Mouse (Mus musculus) right cerebral cortex, adult 18-20 months (tissue): Measurements from ENCODE around the gene Rapgef2.

ENCODE experiments used
- DNase-seq: peaks from one replicate; pipeline ENCODE4 v3.0.0; 2022; ENCODE audit warnings: mixed read lengths

The Rapgef2 gene

DNA sequence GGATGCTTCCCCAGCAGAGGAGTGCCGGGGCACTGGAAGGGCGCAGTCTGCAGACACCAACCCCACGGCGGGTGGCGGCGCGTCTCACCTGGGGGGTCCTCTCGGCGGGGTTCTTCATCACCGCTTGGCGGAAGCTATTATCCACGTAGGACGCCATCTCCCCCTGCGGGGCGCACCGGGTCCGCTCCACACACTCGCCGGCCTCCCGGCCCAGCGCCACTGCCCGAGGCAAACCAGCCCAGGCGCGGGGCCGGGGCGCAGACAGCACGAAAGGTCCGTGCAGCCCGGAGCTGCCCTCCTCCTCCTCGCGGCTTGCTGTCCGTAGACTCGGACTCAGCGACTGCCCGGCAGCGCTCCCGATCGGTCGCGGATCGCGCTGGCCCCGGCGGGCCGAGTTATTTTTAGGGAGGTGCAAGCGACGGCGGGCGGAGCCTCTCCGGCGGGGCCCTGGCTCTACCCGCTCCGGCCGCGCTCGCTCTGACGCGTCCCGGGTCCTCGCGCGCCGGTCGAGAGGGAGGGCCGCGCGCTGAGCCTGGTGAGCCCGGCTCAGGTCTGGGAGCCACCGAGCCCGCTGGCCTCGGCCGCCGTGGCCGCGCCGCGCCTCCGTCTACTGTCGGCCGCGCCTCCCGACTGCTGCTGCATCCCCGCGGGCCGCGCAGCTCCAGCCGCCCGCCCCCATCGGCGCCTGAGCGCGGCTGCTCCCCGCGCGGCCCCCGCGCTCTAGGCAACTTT, at the start of gene Rapgef2:
Rapgef2 (minus strand) TSS at position 142 of the 732 bp plus-strand sequence.
- peak; percentile 63 for DNase-seq

GRCm38 (mm10) chr3:79333643-79334200, 47.4 kb upstream of the Rapgef2 start:
- no peak for DNase-seq

- DNase-seq = no peak
Measured at GRCm38 (mm10) chr3:79333051-79333450, 46.7 kb upstream of the Rapgef2 start.

DNA sequence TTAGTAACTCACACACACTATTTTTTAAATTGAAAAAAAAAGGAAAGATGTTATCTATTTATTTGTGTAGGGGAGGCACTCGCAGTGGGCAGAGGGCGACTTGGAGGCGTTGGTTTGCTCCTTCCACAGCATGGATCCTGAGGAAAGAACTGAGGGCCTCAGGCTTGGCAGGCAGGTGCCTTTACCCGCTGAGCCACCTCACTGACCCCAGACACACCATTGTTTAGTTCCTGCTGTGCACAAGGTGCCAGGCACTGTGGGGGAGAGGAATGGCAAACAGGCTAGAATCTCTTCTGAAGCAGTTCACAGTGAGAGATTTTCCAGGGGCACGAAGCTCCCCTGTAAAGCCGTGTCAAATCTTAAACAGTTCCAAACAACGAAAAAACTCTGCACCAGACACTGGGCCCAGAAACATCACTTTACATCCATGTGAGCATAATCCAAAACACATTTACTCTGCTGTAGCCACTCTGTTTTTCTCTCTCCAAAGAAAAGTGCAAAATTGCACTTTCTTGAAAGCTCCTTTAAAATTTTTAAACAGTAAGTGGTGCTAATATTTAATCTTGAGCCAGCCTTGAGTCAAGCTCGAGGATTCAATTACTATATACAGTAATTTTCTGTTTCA, 43.5 kb upstream of the Rapgef2 start:
- no peak for DNase-seq

GRCm38 (mm10) chr3:79324697-79325526, 38.6 kb upstream of the Rapgef2 start:
- no peak for DNase-seq

DNA sequence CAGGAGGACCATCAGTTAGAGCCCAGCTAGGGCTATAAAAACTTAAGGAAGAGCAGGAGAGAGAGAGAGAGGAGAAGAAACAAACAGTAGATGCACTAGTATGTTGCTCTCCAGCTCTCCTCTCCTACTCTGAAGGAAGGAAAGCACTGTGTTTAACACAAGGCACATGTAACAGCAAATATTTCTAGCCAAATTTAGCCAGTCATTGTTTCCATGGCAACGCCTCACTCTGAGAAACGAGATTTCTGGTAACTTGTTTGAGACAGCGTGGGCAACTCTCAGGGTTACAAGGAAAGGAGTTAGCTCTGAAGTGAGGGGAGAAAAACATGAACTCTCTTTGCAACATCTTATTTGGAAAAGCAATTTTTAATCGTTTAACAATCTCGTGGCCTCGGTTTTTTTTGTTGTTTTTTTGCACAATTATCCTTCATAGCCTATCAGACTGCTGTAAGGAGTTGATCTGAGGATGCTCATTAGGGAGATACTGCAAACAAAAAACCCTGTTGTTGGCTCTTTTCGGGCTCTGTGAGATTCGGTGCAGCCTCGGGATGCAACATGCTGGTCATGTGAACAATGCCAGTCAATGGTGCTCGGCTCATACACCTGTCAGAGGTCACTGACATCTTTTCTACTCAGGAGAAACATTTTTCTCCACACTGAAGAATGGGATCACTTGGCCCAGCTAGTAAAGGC, 27.8 kb upstream of the Rapgef2 start:
- peak; percentile 89 for DNase-seq

DNA sequence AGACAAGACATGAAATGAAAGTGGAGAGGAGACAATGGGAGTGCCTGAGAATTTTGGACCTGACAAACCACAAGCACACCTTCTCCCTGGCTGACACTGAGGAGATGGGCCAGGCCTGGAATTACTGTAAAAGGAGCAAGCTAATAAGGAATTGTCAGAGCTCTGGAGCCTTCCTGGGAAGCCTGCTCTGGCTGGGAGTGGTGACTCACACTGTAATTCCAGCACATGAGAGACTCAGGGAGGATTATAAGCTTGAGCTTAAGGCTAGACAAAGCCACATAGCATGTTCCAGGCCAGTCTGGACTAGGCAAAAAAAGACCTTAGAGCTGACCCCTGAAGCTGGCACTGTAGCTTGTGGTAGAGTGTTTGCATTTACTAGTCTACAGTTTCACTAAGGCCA, 25.6 kb upstream of the Rapgef2 start:
- DNase-seq = no peak

- DNase-seq = no peak
Measured at GRCm38 (mm10) chr3:79310184-79310583, 23.9 kb upstream of the Rapgef2 start.

GRCm38 (mm10) chr3:79308605-79309004, 22.3 kb upstream of the Rapgef2 start:
- DNase-seq = no peak

DNA sequence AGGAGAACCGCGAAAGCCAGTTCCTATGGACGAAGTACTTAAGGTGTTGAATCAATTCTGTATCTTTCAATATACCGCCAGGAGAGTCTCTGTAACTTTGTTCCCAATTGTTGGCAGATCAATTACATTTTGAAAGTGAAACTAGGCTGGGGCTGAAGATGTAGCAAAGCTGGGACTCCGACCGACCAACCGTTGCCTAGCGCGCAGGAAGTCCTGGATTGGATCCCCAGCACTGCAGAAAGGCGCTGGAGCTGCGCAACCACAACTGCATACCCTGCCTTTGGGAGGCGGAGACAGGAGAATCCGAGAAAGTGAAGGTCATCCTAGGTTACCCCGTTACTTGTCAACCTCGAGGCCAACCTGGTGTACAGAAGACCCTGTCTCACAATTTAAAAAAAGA, 13.1 kb upstream of the Rapgef2 start:
- no peak for DNase-seq

DNA sequence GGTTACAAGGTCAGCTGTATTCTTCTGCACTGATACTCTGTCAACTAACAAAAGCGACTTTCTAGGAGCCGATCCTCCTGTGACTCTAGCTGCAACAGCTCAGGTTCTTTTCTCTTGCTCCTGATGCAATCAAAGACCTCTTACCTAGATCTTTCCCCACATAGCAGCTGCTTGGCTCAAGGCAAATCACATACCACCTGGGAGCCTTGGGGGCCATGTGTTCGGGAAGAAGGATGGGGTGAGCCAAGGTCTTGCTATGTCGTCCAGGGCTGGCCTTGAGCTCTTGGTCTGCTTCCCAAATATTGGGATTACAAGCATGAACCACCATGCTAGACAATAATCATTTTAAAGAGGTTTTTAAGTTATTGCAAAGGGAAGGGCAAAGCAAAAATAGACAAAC, 11.0 kb upstream of the Rapgef2 start:
- no peak for DNase-seq

DNA sequence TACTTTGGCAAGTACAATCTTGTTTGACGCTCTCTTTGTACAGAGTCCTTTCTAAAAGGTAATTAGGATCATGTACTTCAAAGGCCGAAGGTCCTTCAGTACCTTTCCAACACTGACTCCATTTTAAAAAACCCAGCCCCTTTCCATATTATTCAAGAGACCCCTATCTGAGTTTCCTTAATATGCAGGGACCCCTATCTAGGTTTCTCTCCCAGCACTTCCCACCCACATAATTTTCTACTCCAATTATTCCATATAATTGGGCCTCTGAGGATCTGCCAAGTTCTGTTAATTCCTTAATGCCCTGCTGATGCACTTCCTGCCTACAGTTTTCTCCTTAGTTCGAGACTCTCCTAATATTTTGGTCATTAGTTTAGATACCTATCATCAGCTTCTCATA, 10.3 kb upstream of the Rapgef2 start:
- DNase-seq = no peak

DNA sequence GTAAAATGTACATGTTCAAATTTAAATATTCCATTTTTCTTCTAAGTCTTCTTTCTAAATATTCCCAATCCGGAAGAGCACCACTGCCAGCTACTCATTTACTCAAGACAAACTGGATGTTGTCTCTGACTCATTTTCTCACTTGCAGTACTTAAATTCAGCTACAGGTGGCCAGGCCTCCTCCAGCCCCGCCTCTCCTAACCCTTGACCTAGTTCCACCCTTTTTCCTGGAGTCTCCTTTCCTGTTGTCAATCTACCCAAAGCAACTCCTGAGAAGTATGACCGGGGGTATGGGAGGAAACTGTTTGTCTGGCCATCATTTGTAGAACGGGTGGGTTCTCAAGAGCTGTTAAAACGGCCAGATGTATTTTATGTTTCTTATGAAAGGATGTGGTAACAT, 9.7 kb upstream of the Rapgef2 start:
- DNase-seq = no peak

GRCm38 (mm10) chr3:79294701-79295100, 8.4 kb upstream of the Rapgef2 start:
- DNase-seq = no peak

DNA sequence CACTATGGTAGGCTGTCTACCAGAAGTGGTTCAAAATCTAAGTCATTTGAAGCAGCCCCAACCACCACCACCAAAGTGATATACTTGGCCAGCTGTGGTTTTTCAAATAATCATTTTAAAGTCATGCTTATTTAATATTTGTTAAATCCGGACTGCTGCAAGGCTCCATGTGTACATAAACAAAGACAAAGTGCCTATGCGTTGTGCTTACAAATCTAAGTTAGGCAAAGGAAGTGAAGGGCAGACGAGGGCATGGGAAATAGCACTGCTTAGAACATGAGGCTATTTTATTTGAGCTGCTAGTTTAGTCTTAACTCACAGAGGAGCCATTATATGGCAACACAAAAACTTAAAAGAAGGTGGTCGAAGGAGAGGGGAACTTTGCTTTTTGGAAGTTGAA, 6.7 kb upstream of the Rapgef2 start:
- no peak for DNase-seq

DNA sequence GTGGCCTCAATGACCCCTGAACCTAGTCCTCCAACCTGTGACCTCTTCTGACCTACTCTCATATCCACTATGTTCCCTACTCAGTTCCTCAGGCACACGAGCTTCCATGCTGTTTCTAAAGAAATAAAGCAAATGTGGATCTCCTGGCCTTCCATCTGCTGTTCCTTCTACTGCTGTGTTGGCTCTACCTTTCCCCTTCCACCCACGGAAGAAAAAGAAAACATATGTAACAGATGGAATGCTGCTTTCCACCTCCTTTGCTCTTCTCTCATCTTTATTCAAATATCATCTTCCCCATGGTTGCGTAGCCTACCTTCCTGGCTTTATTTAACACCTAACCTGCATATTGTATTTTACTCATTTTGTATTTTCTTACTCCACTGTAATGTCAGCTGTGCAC, 2.7 kb upstream of the Rapgef2 start:
- DNase-seq = peak; percentile 61

DNA sequence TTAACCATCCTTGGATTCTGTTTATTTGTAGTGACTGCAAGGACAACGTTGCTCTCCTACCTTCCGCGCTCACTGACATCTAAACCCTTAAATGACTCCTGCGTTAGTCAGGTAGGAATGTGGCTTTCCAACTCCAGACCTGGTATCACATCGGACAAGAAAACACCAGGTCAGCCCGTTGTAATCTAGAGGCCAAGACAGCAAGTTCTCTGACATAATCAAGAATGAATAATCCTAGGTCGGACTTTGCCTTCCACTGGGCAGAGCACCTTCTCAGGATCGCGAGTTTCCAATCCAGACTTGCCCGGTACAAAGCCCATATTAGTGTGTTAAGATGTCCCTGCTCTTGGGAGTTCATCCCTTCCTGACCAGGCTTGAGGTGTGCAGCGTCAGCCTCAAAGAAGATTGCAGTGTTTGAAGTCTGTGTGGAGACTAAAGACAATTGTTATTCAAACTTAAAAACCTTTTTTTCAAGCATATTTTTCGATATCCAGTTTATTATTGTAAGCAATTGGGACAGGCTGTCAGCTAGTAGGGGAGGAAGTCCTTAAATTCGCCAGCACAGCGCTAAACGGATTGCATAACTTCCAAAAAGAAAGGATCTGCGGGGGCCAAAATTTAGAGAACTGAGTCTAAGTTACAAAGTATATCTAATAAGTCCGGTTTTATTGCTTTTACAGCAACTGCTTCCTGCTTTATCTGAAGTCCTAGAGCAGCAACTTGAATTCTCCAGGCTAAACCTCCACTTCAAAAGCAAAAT, 1.6 kb upstream of the Rapgef2 start:
- no peak for DNase-seq

- peak; percentile 97 for DNase-seq
Measured at GRCm38 (mm10) chr3:79287108-79287576, 825 bp upstream of the Rapgef2 start.

DNA sequence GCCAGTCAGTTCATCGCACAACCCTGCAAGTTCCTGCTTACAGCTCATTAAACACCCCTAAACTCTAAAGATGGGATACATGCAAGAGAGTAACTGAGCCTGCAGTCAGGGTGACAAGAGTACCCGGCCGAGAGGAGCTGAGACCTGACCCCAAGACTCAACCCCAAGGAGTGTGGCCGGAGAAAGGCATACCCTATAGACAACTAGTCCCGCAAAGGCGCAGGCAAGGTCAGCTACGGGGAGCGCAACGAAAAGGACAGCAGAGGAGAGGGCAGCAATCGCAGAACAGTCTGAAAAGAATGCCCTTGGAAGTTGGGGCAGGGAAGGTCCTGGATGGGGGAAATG, 314 bp downstream of the Rapgef2 start:
- peak; percentile 15 for DNase-seq

- peak; percentile 14 for DNase-seq
Measured at GRCm38 (mm10) chr3:79285097-79285675, 1.1 kb downstream of the Rapgef2 start.

DNA sequence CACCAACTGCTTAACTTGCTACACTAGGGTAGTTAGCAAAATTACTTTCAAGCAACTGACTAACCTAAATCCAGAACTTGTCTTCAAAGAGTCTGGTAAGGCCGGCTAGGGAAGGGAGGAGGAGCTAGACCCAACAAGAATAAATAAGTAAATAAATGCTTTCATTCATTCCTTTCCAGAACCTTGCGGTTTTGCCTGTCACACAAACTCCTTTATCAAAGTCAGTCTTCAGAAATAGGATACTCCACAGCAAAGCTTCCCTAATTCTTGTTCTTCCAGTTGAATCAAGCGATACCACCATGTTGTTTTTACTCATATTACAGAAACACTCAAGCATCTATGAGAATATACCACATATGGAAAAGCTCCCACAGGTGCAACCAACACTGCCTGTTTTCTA, 2.3 kb downstream of the Rapgef2 start:
- no peak for DNase-seq

DNA sequence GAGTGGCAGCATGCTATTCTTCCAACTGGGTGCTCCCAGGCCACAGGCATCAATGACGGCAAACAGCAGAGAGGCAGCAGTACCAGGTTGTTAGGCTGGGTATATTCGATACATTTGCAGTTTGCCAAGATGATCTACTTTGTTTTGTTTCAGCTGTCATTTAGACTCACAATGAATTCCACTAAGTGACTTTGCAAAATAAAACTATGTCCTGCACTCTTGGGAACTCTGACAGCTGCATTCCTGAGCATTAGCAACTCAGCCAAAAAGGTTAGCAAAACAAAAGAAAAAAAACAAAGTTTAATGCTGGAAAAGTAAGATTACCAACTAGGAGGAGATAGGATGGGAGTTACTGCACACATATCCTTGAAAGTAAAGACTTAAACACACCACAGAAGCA, 3.3 kb downstream of the Rapgef2 start:
- DNase-seq = no peak
